Mouse (Mus musculus) limb, embryonic 11.5 days (tissue): ENCODE results near the gene Anapc16. TPM values are rescaled to one million over a fixed set of nuclear protein-coding genes. Genes with fewer than 3 reads are reported as not detected.

ENCODE experiments used
- ATAC-seq: fragments of 200-750 bp; cut with Nextera tagmentation; 2 replicates; pipeline ENCODE4 v1.8.0; 2017; ENCODE audit warnings: low read depth; ENCODE audit not compliant: insufficient number of reproducible peaks, low FRiP score, low TSS enrichment
- DNase-seq: peaks from one replicate; pipeline ENCODE4 v3.0.0-alpha.2; 2015; ENCODE audit warnings: low spot score
- H3K27ac ChIP-seq: fragments of 300-500 bp; sonication (generic); replicated peaks from 2 replicates; pipeline ENCODE4 v1.5.1; 2014; ENCODE audit warnings: low read depth, mild to moderate bottlenecking, low read length
- H3K27me3 ChIP-seq: fragments of 300-500 bp; sonication (generic); 2 replicates; pipeline ENCODE4 v1.6.1; 2014; ENCODE audit warnings: mild to moderate bottlenecking, low read length, mixed read lengths; ENCODE audit not compliant: control insufficient read depth, insufficient read depth
- H3K36me3 ChIP-seq: fragments of 300-500 bp; sonication (generic); 2 replicates; pipeline ENCODE4 v1.6.1; 2014; ENCODE audit warnings: mild to moderate bottlenecking, low read length, moderate library complexity, mixed read lengths; ENCODE audit not compliant: control insufficient read depth, insufficient read depth
- H3K4me1 ChIP-seq: fragments of 300-500 bp; sonication (generic); 2 replicates; pipeline ENCODE4 v1.6.1; 2014; ENCODE audit warnings: low read length, mixed read lengths; ENCODE audit not compliant: control insufficient read depth, insufficient read depth
- H3K4me2 ChIP-seq: fragments of 300-500 bp; sonication (generic); 2 replicates; pipeline ENCODE4 v1.6.1; 2014; ENCODE audit warnings: low read depth, mild to moderate bottlenecking, moderate library complexity; ENCODE audit not compliant: severe bottlenecking
- H3K4me3 ChIP-seq: fragments of 300-500 bp; sonication (generic); 2 replicates; pipeline ENCODE4 v1.5.1; 2014; ENCODE audit warnings: low read depth, low read length
- H3K9ac ChIP-seq: fragments of 300-500 bp; sonication (generic); 2 replicates; pipeline ENCODE4 v1.6.1; 2014; ENCODE audit warnings: mild to moderate bottlenecking, low read length
- H3K9me3 ChIP-seq: fragments of 300-500 bp; sonication (generic); 2 replicates; pipeline ENCODE4 v1.6.1; 2016; ENCODE audit warnings: low read length; ENCODE audit not compliant: control insufficient read depth
- WGBS: fragments of 180-500 bp; shearing (Covaris S2); extraction: QIAGEN DNeasy Blood & Tissue Kit; methylation state at CpG from one replicate; pipeline ENCODE4 v1.1.7; 2014; 5-methylcytosine and 5-hydroxymethylcytosine counted together
- polyA plus RNA-seq: library from polyadenylated mRNA; unstranded; fragments of >200 nt; fragmentation: Nextera tagmentation; extraction: Ambion mirVana; gene quantifications from 2 replicates; pipeline ENCODE4 v1.2.1, GENCODE M21; 2014

Gene Anapc16
- 111 and 112 TPM in 2 replicates for polyA plus RNA-seq

GRCm38 (mm10) chr10:60002673-60003212 lies at the start of gene Anapc16, which contains the start of gene Ascc1:
TSS of gene Anapc16 (minus strand) at chr10:60003135.
TSS of gene Ascc1 (plus strand) at chr10:60002805.
- peak; percentile 98 for DNase-seq

GRCm38 (mm10) chr10:60050581-60050980 lies 47.6 kb upstream of the Anapc16 start:
- ATAC-seq (no peak), DNase-seq (no peak)
- Histone ChIP-seq H3K27me3 (no peaks in the 10 kb centered on the region), H3K36me3 (no peaks in the 10 kb centered on the region), H3K4me2 (no peak overlapping the region), H3K4me3 (no peak overlapping the region), H3K9me3 (no peaks in the 10 kb centered on the region), H3K9ac (no peak overlapping the region), H3K4me1 (no peaks in the 10 kb centered on the region), H3K27ac (no peak overlapping the region)
- 93% methylated on average over 10 of the region's 10 CpGs for WGBS

More at GRCm38 (mm10) chr10:60002673-60003212, at the start of gene Anapc16, which contains the start of gene Ascc1:
- H3K9ac ChIP-seq = peak within 1 kb of the TSS; percentile 68
- peak within 1 kb of the TSS; percentile 56 for H3K4me2 ChIP-seq
- 0% methylated on average over 41 of the region's 51 CpGs for WGBS
- H3K27ac ChIP-seq = peak within 1 kb of the TSS; percentile 91
- ATAC-seq = peak; percentile 95
- peaks cover 2% of the 10 kb centered on the region; the same call in 1 of the 2 replicates for H3K36me3 ChIP-seq
- H3K4me3 ChIP-seq = peak within 1 kb of the TSS; percentile 43
- H3K27me3 ChIP-seq = no peaks in the 10 kb centered on the region
- H3K9me3 ChIP-seq = no peaks in the 10 kb centered on the region
- H3K4me1 ChIP-seq = no peaks in the 10 kb centered on the region

GRCm38 (mm10) chr10:60046696-60047095 lies 43.8 kb upstream of the Anapc16 start:
- no peak for ATAC-seq
- no peaks in the 10 kb centered on the region for H3K36me3 ChIP-seq
- H3K9ac ChIP-seq = no peak overlapping the region
- 85% methylated on average over 5 of the region's 5 CpGs for WGBS
- H3K27ac ChIP-seq = no peak overlapping the region
- no peaks in the 10 kb centered on the region for H3K9me3 ChIP-seq
- H3K4me1 ChIP-seq = no peaks in the 10 kb centered on the region
- H3K27me3 ChIP-seq = no peaks in the 10 kb centered on the region
- no peak for DNase-seq
- no peak overlapping the region for H3K4me3 ChIP-seq
- H3K4me2 ChIP-seq = no peak overlapping the region

- H3K4me2 ChIP-seq = no peak overlapping the region
- no peak overlapping the region for H3K9ac ChIP-seq
- no peaks in the 10 kb centered on the region for H3K4me1 ChIP-seq
- H3K27ac ChIP-seq = no peak overlapping the region
- no peaks in the 10 kb centered on the region for H3K36me3 ChIP-seq
- H3K27me3 ChIP-seq = no peaks in the 10 kb centered on the region
- H3K9me3 ChIP-seq = no peaks in the 10 kb centered on the region
- no peak for DNase-seq
- 74% methylated on average over 8 of the region's 8 CpGs for WGBS
- no peak for ATAC-seq
- H3K4me3 ChIP-seq = no peak overlapping the region
Observed at GRCm38 (mm10) chr10:60042350-60042922, 39.5 kb upstream of the Anapc16 start.

- Histone ChIP-seq H3K4me3 (no peak overlapping the region), H3K27ac (no peak overlapping the region), H3K4me2 (no peak overlapping the region), H3K27me3 (no peaks in the 10 kb centered on the region), H3K4me1 (peaks cover 11% of the 10 kb centered on the region; the same call in 1 of the 2 replicates), H3K9ac (no peak overlapping the region), H3K9me3 (no peaks in the 10 kb centered on the region), H3K36me3 (no peaks in the 10 kb centered on the region)
- ATAC-seq (no peak), DNase-seq (no peak)
- 81% methylated on average over 4 of the region's 4 CpGs for WGBS
Observed at GRCm38 (mm10) chr10:60035744-60036143, 32.8 kb upstream of the Anapc16 start.

- H3K9me3 ChIP-seq = no peaks in the 10 kb centered on the region
- no peak for DNase-seq
- no peak overlapping the region for H3K9ac ChIP-seq
- H3K4me2 ChIP-seq = no peak overlapping the region
- H3K27me3 ChIP-seq = no peaks in the 10 kb centered on the region
- H3K27ac ChIP-seq = no peak overlapping the region
- 71% methylated on average over 3 of the region's 3 CpGs for WGBS
- H3K36me3 ChIP-seq = no peaks in the 10 kb centered on the region
- H3K4me3 ChIP-seq = no peak overlapping the region
- peaks cover 11% of the 10 kb centered on the region; the same call in 1 of the 2 replicates for H3K4me1 ChIP-seq
- no peak for ATAC-seq
Observed at GRCm38 (mm10) chr10:60034621-60035020, 31.7 kb upstream of the Anapc16 start.

GRCm38 (mm10) chr10:60033064-60033463 lies 30.1 kb upstream of the Anapc16 start:
- H3K4me2 ChIP-seq = no peak overlapping the region
- no peak overlapping the region for H3K27ac ChIP-seq
- WGBS = 40% methylated on average over 5 of the region's 5 CpGs
- peak; percentile 31 for DNase-seq
- H3K4me3 ChIP-seq = no peak overlapping the region
- no peak for ATAC-seq
- H3K9me3 ChIP-seq = no peaks in the 10 kb centered on the region
- H3K9ac ChIP-seq = no peak overlapping the region; the same call in 1 of the 2 replicates
- H3K27me3 ChIP-seq = no peaks in the 10 kb centered on the region
- peaks cover 21% of the 10 kb centered on the region for H3K4me1 ChIP-seq
- H3K36me3 ChIP-seq = no peaks in the 10 kb centered on the region

- ATAC-seq = no peak
Observed at GRCm38 (mm10) chr10:60032622-60033021, 29.7 kb upstream of the Anapc16 start.

More at GRCm38 (mm10) chr10:60032622-60033021, 29.7 kb upstream of the Anapc16 start:
- no peak overlapping the region for H3K4me3 ChIP-seq
- no peak overlapping the region for H3K4me2 ChIP-seq
- no peaks in the 10 kb centered on the region for H3K27me3 ChIP-seq
- H3K4me1 ChIP-seq = peaks cover 24% of the 10 kb centered on the region
- 61% methylated on average over 2 of the region's 2 CpGs for WGBS
- H3K36me3 ChIP-seq = no peaks in the 10 kb centered on the region
- no peak overlapping the region for H3K9ac ChIP-seq
- DNase-seq = no peak
- H3K9me3 ChIP-seq = no peaks in the 10 kb centered on the region
- H3K27ac ChIP-seq = no peak overlapping the region
